Mouse (Mus musculus): ENCODE data around the gene Ppp6r1.

GRCm38 (mm10) chr7:4659911-4660443 is 1.2 kb upstream of the Ppp6r1 start:
- no peak for TF ChIP-seq CTCF (conservative IDR thresholded peaks at IDR 0.05; ENCODE audit: low read length)
- TF ChIP-seq POU5F1 (IDR thresholded peaks at IDR 0.05; ENCODE audit: borderline replicate concordance, low read length) = no peak

Measured in E14TG2a.4 (cell line).